Mouse (Mus musculus) midbrain, embryonic 11.5 days (tissue): ENCODE measurements at regions not wholly inside any gene's neighbourhood (a gene's known extent, or its start where the extent isn't known, plus 50 kb on each side); places are given as distances from the start of the nearest gene placed in this dataset.
"Not testable (repeated sequence)": the region's sequence is repeated elsewhere in the genome, so short reads cannot be mapped to it uniquely, and the experiment has no call there.

ENCODE experiments used
- ATAC-seq: fragments of 200-750 bp; cut with Nextera tagmentation; 2 replicates; pipeline ENCODE4 v1.8.0; 2017; ENCODE audit warnings: moderate TSS enrichment, moderate library complexity; ENCODE audit not compliant: low FRiP score
- DNase-seq: peaks from one replicate; pipeline ENCODE4 v3.0.0; 2015; ENCODE audit warnings: low spot score; ENCODE audit errors: missing footprints
- H3K27ac ChIP-seq: fragments of 300-500 bp; sonication (generic); 2 replicates; pipeline ENCODE4 v1.5.1; 2014; ENCODE audit warnings: low read depth, low read length
- H3K27me3 ChIP-seq: fragments of 300-500 bp; sonication (generic); 2 replicates; pipeline ENCODE4 v1.6.1; 2014; ENCODE audit warnings: mild to moderate bottlenecking, low read length, moderate library complexity, mixed read lengths; ENCODE audit not compliant: control insufficient read depth, insufficient read depth
- H3K36me3 ChIP-seq: fragments of 300-500 bp; sonication (generic); 2 replicates; pipeline ENCODE4 v1.6.1; 2014; ENCODE audit warnings: mild to moderate bottlenecking, low read length, moderate library complexity, mixed read lengths; ENCODE audit not compliant: control insufficient read depth, insufficient read depth
- H3K4me1 ChIP-seq: fragments of 300-500 bp; sonication (generic); 2 replicates; pipeline ENCODE4 v1.6.1; 2014; ENCODE audit warnings: low read length; ENCODE audit not compliant: control insufficient read depth, insufficient read depth
- H3K4me2 ChIP-seq: fragments of 300-500 bp; sonication (generic); 2 replicates; pipeline ENCODE4 v1.6.1; 2014; ENCODE audit warnings: mild to moderate bottlenecking, moderate library complexity
- H3K4me3 ChIP-seq: fragments of 300-500 bp; sonication (generic); 2 replicates; pipeline ENCODE4 v1.5.1; 2014; ENCODE audit warnings: low read depth, low read length
- H3K9ac ChIP-seq: fragments of 300-500 bp; sonication (generic); 2 replicates; pipeline ENCODE4 v1.6.1; 2014; ENCODE audit warnings: low read length
- H3K9me3 ChIP-seq: fragments of 300-500 bp; sonication (generic); 2 replicates; pipeline ENCODE4 v1.6.1; 2016; ENCODE audit warnings: low read length; ENCODE audit not compliant: control insufficient read depth
- WGBS: fragments of 180-500 bp; shearing (Covaris S2); extraction: QIAGEN DNeasy Blood & Tissue Kit; methylation state at CpG from one replicate; pipeline ENCODE4 v1.1.7; 2014; 5-methylcytosine and 5-hydroxymethylcytosine counted together

DNA sequence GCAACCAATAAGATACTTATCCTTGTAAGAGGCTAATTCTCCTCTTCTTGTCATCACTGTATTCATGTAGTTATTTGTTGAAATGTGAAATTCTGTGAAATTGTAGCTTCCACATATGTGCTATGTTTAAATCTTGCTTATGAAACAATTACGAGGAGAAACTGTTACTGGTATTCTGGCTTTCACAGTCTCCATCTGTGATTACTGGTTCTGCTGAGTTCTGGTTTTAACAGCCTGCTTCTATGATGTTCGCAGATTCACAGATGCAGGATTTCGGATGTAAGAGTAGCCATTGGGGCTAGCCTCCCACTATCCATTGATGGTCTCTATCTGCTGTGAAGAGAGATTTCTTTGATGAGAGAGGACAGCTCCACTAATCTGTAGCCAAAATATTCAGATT, 1067.2 kb upstream of the Aga start:
- no peaks in the 10 kb centered on the region for H3K4me1 ChIP-seq
- H3K27me3 ChIP-seq, result no peaks in the 10 kb centered on the region
- ATAC-seq, result no peak
- no peak overlapping the region for H3K9ac ChIP-seq
- DNase-seq, result no peak
- no peak overlapping the region for H3K4me3 ChIP-seq
- WGBS, result 94% methylated on average over 3 of the region's 3 CpGs
- no peak overlapping the region for H3K27ac ChIP-seq
- H3K36me3 ChIP-seq, result no peaks in the 10 kb centered on the region
- no peak overlapping the region for H3K4me2 ChIP-seq
- no peaks in the 10 kb centered on the region for H3K9me3 ChIP-seq

DNA sequence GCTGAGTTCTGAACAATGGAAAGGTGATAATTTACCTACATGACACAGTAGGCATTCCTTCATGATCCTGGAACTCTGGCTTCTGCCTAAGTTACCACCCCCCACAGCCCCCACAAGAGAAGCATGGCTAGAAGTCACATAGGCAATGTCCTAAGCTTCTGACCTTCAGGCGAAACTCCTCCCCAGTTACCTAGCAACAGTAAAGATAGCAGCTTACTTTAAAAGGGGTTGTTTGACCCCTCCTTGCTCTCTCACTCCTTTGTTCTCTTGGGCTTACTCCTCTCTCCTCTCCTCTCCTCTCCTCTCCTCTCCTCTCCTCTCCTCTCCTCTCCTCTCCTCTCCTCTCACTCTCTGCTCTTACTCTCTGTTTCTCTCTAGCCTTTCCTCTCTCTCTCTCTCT, 1059.8 kb upstream of the Aga start:
- H3K27me3 ChIP-seq, H3K4me2 ChIP-seq, ATAC-seq, H3K9ac ChIP-seq, H3K4me3 ChIP-seq, DNase-seq, H3K36me3 ChIP-seq, H3K4me1 ChIP-seq, H3K27ac ChIP-seq, H3K9me3 ChIP-seq: not testable (repeated sequence)
- 63% methylated on average over 1 of the region's 1 CpGs for WGBS

DNA sequence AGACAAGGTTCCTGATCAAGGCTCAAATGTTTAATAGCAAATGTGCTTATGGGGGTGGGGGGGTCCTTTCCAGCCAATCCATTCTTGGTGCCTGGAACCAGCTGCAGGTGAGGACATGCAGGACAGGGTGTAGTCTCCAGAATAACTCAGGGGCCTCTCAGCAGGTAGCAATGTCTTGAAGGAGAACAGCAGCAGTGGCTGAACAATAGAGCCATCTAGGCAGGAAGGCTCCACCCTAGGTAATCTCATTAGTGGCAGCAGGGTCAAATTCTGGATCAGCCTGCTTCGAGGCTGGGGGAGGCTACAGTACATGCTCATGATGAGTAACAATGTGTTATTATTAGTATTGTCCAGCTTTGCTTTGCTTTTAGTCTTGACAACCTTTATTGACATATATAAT, 1055.9 kb upstream of the Aga start:
- H3K36me3 ChIP-seq, result no peaks in the 10 kb centered on the region
- no peak for DNase-seq
- no peak overlapping the region for H3K4me3 ChIP-seq
- no peaks in the 10 kb centered on the region for H3K9me3 ChIP-seq
- ATAC-seq, result no peak
- WGBS, result 18% methylated on average over 1 of the region's 1 CpGs
- H3K9ac ChIP-seq, result no peak overlapping the region
- H3K4me1 ChIP-seq, result no peaks in the 10 kb centered on the region
- no peak overlapping the region for H3K27ac ChIP-seq
- H3K27me3 ChIP-seq, result no peaks in the 10 kb centered on the region
- no peak overlapping the region for H3K4me2 ChIP-seq

DNA sequence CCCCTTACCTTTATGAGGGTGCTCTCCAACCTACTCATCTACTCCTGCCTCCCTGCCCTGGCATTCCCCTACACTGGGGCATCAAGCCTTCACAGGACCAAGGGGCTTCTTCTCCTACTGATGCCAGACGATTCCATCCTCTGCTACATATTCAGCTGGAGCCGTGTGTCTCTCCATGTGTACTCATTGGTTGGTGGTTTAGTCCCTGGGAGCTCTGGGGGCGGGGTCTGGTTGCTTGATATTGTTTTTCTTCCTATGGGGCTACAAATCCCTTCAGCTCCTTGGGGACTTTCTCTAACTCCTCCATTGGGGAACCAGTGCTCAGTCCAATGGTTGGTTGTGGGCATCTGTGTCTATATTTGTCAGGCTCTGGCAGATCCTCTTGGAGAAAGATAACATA, 1055.3 kb upstream of the Aga start:
- WGBS, result 78% methylated on average over 3 of the region's 3 CpGs
- Histone ChIP-seq H3K4me1 (no peaks in the 10 kb centered on the region), H3K9me3 (no peaks in the 10 kb centered on the region), H3K36me3 (no peaks in the 10 kb centered on the region), H3K4me3 (no peak overlapping the region), H3K4me2 (no peak overlapping the region), H3K9ac (no peak overlapping the region), H3K27me3 (no peaks in the 10 kb centered on the region), H3K27ac (no peak overlapping the region)
- DNase-seq (no peak), ATAC-seq (0 out of 2 replicates have a peak, but pooled peaks have one; percentile 22)

DNA sequence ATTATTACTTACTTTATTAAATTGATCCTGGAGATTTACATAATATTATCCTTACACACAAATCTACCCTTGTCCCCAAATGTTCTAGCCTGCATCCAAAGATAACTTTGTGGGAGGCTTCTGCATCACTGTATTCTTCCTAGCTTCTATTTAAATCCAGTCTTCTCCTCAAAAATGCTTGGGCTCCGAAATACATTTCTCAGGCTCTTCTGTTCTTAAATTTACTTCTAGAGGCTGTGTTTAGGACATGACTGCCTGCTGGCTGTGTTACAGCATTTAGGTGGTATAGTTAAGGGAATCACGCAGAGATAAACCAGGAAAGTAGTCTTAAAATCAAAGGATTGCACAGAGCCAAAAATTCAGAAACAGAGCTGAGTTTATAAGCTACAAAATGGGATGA, 1009.1 kb upstream of the Aga start:
- ATAC-seq, result no peak
- H3K27me3 ChIP-seq, result no peaks in the 10 kb centered on the region
- no peak overlapping the region for H3K9ac ChIP-seq
- 91% methylated on average over 2 of the region's 2 CpGs for WGBS
- H3K4me1 ChIP-seq, result no peaks in the 10 kb centered on the region
- H3K36me3 ChIP-seq, result no peaks in the 10 kb centered on the region
- no peak overlapping the region for H3K4me2 ChIP-seq
- H3K4me3 ChIP-seq, result no peak overlapping the region
- H3K9me3 ChIP-seq, result no peaks in the 10 kb centered on the region
- no peak for DNase-seq
- H3K27ac ChIP-seq, result no peak overlapping the region

DNA sequence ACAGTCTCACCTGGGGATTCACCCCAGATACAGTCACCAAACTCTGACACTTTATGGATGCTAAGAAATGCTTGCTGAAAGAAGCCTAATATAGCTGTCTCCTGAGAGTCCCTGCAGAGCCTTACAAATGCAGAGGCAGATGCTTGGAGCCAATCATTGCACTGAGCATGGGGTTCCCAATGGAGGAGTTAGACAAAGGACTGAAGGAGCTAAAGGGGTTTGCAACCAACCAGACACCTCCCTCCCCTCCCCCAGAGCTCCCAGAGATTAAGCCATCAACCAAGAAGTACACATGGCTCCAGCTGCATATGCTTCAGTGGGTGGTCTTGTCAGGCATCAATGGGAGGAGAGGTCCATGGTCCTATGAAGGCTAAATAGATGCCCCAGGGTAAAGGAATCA, 999.7 kb upstream of the Aga start:
- DNase-seq (no peak), ATAC-seq (peak; percentile 73)
- no peak overlapping the region for H3K9ac ChIP-seq
- H3K9me3 ChIP-seq, result no peaks in the 10 kb centered on the region
- H3K27me3 ChIP-seq, result no peaks in the 10 kb centered on the region
- no peak overlapping the region for H3K4me3 ChIP-seq
- no peaks in the 10 kb centered on the region for H3K36me3 ChIP-seq
- H3K4me2 ChIP-seq, result no peak overlapping the region
- H3K4me1 ChIP-seq, result no peaks in the 10 kb centered on the region
- no peak overlapping the region for H3K27ac ChIP-seq

DNA sequence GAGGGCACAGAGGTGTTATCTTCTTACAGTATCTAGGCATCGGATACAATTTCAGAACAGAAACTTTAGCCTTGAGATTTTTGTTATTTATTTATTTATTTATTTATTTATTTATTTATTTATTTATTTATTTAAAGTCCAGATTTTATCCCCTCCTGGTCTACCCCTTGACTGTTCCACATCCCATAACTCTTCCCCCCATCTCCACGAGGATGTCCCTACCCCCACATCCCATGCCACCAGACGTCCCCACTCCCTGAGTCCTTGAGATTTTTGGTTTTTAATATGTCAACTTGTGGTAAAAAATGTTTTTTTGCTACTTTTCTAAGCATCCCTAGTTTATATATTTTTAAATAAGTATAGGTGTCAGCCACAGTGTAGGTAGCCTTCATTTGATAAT, 968.2 kb upstream of the Aga start:
- Histone ChIP-seq H3K4me2 (no peak overlapping the region), H3K4me1 (no peaks in the 10 kb centered on the region), H3K36me3 (no peaks in the 10 kb centered on the region), H3K9ac (no peak overlapping the region), H3K4me3 (no peak overlapping the region), H3K27ac (no peak overlapping the region), H3K9me3 (no peaks in the 10 kb centered on the region), H3K27me3 (no peaks in the 10 kb centered on the region)
- WGBS, result 90% methylated on average over 3 of the region's 3 CpGs
- ATAC-seq (no peak), DNase-seq (no peak)

DNA sequence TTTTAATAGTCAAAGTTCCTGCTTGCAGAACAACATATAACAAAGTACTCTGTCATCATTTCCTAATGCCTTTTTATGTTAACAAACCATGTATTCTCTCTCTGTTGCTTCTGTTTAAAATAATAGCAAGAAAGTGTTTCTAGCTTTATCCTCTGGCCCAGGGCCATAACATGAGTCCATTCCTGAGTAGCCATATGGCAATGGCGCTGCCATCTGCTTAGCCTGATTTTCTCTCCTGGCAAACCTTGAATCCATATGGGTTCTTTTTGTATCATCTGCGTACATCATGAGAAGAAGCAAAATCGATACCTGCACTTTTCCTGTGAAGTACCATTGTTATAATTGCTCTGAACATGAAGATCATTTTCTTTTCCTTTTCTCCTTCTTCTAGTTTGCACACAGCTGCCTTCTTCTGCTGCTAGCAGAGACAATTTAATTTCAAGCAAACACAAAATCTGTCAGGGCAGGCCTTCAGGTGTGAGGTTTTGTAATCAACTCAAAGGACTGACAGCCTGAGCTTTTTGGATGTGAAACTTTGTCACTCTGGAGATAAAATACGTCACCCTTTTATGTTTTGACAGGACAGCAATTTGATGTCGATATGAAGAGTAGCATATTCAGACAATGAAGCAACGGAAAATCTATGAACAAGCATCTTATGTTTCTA, 940.2 kb upstream of the Aga start:
- WGBS, result 86% methylated on average over 6 of the region's 6 CpGs
- H3K9ac ChIP-seq, result no peak overlapping the region
- no peaks in the 10 kb centered on the region for H3K27me3 ChIP-seq
- no peak overlapping the region for H3K27ac ChIP-seq
- H3K4me1 ChIP-seq, result no peaks in the 10 kb centered on the region
- no peaks in the 10 kb centered on the region for H3K36me3 ChIP-seq
- DNase-seq, result no peak
- H3K4me3 ChIP-seq, result no peak overlapping the region
- H3K4me2 ChIP-seq, result no peak overlapping the region
- no peaks in the 10 kb centered on the region for H3K9me3 ChIP-seq
- ATAC-seq, result no peak
